Mouse (Mus musculus) heart, postnatal 0 days (tissue): ENCODE results near the gene Rsph3a. TPM values are rescaled to one million over a fixed set of nuclear protein-coding genes. Genes with fewer than 3 reads are reported as not detected.
A peak's percentile ranks its signal among the peaks of the same experiment; 100 is the strongest.

ENCODE experiments used
- ATAC-seq: fragments of 200-750 bp; cut with Nextera tagmentation; 2 replicates; pipeline ENCODE4 v1.8.0; 2017; ENCODE audit warnings: low read depth, moderate number of reproducible peaks, moderate library complexity; ENCODE audit not compliant: insufficient read depth
- DNase-seq: peaks from one replicate; pipeline ENCODE4 v3.0.0-alpha.2; 2016; ENCODE audit warnings: low spot score
- H3K27ac ChIP-seq: fragments of 300-500 bp; sonication (generic); 2 replicates; pipeline ENCODE4 v1.5.1; 2014; ENCODE audit warnings: low read depth, mild to moderate bottlenecking
- H3K27me3 ChIP-seq: fragments of 300-500 bp; sonication (generic); 2 replicates; pipeline ENCODE4 v1.6.1; 2014; ENCODE audit warnings: low read length, mixed read lengths; ENCODE audit not compliant: control insufficient read depth, insufficient read depth
- H3K36me3 ChIP-seq: fragments of 300-500 bp; sonication (generic); replicated peaks from 2 replicates; pipeline ENCODE4 v1.6.1; 2014; ENCODE audit warnings: low read length, mixed read lengths; ENCODE audit not compliant: control insufficient read depth, insufficient read depth
- H3K4me1 ChIP-seq: fragments of 300-500 bp; sonication (generic); 2 replicates; pipeline ENCODE4 v1.6.1; 2014; ENCODE audit warnings: antibody characterized with exemption; ENCODE audit not compliant: control insufficient read depth, insufficient read depth
- H3K4me2 ChIP-seq: fragments of 300-500 bp; sonication (generic); 2 replicates; pipeline ENCODE4 v1.6.1; 2014; ENCODE audit warnings: low read depth, mild to moderate bottlenecking, low read length, moderate library complexity
- H3K4me3 ChIP-seq: fragments of 300-500 bp; sonication (generic); 2 replicates; pipeline ENCODE4 v1.5.1; 2014; ENCODE audit warnings: low read depth, low read length
- H3K9ac ChIP-seq: fragments of 300-500 bp; sonication (generic); replicated peaks from 2 replicates; pipeline ENCODE4 v1.6.1; 2014; ENCODE audit warnings: low read depth, low read length, mixed read lengths
- H3K9me3 ChIP-seq: fragments of 300-500 bp; sonication (generic); replicated peaks from 2 replicates; pipeline ENCODE4 v1.6.1; 2016; ENCODE audit warnings: low read length; ENCODE audit not compliant: control insufficient read depth
- CTCF ChIP-seq: IDR thresholded peaks from 2 replicates; pipeline ENCODE4 v1.5.1; 2016; ENCODE audit warnings: antibody characterized with exemption, control low read depth, low read depth
- EP300 ChIP-seq: IDR thresholded peaks from 2 replicates; pipeline ENCODE4 v1.6.1; 2016; ENCODE audit warnings: antibody characterized with exemption, low read depth
- WGBS: fragments of 180-500 bp; shearing (Covaris S2); extraction: QIAGEN DNeasy Blood & Tissue Kit; methylation state at CpG from one replicate; pipeline ENCODE4 v1.1.7; 2014; 5-methylcytosine and 5-hydroxymethylcytosine counted together
- polyA plus RNA-seq: library from polyadenylated mRNA; unstranded; fragments of >200 nt; fragmentation: Nextera tagmentation; extraction: Ambion mirVana; gene quantifications from 2 replicates; pipeline ENCODE4 v1.2.1, GENCODE M21; 2015
- total RNA-seq: library from RNA; depleted of rRNA; stranded (reverse); fragments of >200 nt; gene quantifications from 2 replicates; pipeline ENCODE4 v1.2.3, GENCODE M21; 2014; ENCODE audit warnings: low replicate concordance

Gene Rsph3a
- total and polyA plus RNA-seq, 2 experiments from 2014 or later = 42.6 to 76.5 TPM

DNA sequence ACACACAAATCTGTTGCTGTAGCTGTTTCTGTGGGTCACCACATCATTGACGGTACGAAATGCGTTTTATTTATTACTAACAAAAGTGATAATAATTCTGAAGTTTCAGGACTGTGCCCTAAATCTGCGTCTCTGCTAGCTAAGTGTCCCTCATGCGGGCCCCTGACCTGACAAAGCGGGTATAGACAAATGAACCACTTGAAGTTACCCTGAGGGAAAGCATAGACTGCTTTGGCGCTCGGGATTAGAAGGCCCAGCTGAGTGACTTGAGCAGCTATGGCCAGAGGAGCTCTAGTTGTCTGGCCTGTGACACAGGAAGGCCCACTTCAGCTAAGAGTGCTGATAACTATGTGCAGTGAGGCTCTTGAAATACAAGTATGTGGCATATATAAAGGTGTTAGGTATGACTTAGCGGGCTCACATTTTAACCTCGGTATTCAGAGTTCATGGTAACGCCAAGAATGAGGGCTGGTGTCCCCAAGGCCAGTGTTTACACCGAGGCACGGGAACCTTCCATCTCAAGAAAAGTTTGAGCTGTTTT is 21.2 kb upstream of the Rsph3a start:
- 0 out of 2 replicates have a peak, but pooled peaks cover 3% of the 10 kb centered on the region for H3K27me3 ChIP-seq
- WGBS = 54% methylated on average over 13 of the region's 13 CpGs
- ATAC-seq = no peak

DNA sequence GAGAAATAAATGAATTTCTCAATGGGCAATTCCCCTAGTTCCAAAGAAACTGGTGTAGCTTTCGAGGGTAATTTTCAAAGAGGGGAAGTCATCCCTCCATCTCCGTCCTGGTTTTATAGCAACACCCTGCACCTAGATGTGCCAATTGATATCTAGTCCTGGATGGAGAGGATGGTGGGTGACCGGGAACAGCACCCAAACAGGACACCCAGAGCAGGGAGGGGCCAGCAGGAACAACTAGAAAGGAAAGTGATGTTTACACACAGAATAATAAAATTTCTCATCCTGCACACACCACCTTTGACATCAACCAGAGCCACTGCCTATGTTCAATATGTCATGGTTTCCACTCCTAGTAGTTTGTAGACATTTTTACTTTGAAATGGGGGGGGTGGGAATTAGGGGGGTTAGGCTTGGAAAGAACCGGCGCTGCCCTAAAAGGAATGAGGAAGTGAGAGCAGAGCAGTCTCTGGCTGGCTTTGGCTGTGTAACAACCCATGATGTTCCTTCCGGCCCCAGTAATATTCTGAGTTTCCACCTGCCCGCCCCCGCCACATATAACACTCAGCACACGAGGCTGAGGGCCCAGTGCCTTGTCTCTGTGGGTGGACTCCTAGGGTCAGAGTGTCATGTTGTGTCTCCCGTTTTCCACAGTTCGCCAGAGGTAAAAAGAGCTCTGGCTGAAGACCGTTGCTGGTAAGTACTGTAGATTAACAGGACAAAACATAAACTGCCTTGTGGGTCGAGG is 19.8 kb upstream of the Rsph3a start, which contains the start of gene Tagap:
Tagap (plus strand) TSS at position 588 of the 748 bp plus-strand sequence.
- Histone ChIP-seq H3K9ac (no peak within 1 kb of the TSS), H3K27me3 (0 out of 2 replicates have a peak, but pooled peaks cover 3% of the 10 kb centered on the region), H3K36me3 (no peaks in the 10 kb centered on the region), H3K4me2 (no peak within 1 kb of the TSS), H3K9me3 (no peaks in the 10 kb centered on the region), H3K4me3 (no peak within 1 kb of the TSS), H3K27ac (no peak within 1 kb of the TSS), H3K4me1 (no peaks in the 10 kb centered on the region)
- no peak for TF ChIP-seq CTCF
- TF ChIP-seq EP300 = no peak
- 53% methylated on average over 13 of the region's 13 CpGs for WGBS
- no peak for ATAC-seq
- DNase-seq = no peak

More for the DNA sequence above, 21.2 kb upstream of the Rsph3a start:
- no peaks in the 10 kb centered on the region for H3K9me3 ChIP-seq
- H3K4me2 ChIP-seq = no peak overlapping the region
- TF ChIP-seq CTCF (no peak), EP300 (no peak)
- no peak overlapping the region for H3K9ac ChIP-seq
- no peaks in the 10 kb centered on the region for H3K36me3 ChIP-seq
- no peaks in the 10 kb centered on the region for H3K4me1 ChIP-seq
- no peak overlapping the region for H3K4me3 ChIP-seq
- no peak overlapping the region for H3K27ac ChIP-seq
- no peak for DNase-seq

DNA sequence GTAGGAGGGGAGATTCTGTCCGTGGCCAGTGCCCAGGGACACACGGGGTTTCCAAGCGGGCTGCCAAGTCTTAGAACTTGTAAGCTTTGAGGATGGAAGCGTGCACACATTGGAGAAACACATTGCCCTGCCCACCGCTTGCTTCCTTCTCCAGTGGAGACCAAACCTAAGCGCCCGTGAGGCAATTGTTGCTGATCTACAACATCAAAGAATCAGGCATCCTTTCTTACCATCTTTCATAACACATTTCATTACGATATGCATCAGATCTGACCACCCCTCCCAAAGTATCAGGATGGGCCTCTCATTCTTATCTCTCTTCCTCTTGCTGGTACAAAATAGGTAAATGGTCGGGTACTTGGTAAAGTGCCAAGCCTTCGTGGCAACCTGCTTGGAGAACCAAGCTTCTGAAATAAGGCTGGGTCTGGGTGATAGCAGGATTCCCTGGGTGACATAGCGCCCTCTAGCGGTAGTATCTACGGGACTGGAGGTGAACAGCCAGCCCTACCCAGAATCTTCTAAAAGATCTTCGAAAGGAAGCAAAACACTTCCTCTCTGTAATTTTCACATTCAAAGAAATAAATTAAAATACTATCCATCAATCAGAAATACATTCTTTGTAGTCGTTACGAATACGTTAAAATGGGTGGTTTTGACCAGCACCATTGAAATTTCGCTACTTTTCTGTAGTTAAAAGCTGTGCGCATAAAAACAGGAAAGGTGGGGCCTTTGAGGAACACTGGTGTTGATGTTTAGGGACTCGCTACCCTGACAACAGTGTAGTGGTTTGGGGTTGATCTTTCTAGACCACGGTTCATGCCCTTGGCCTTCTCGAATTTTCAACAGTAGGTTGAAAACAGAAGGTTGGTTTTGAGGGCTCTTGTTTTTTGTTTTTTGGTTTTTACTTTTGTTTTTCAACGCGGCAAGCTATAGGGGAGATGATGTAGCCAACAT is 17.6 kb upstream of the Rsph3a start:
- Histone ChIP-seq H3K27me3 (no peaks in the 10 kb centered on the region), H3K4me1 (no peaks in the 10 kb centered on the region), H3K4me3 (no peak overlapping the region), H3K4me2 (no peak overlapping the region), H3K9ac (no peak overlapping the region), H3K27ac (no peak overlapping the region), H3K36me3 (no peaks in the 10 kb centered on the region), H3K9me3 (no peaks in the 10 kb centered on the region)
- peak; percentile 63 for TF ChIP-seq CTCF
- no peak for TF ChIP-seq EP300
- ATAC-seq (no peak), DNase-seq (no peak)
- WGBS = 66% methylated on average over 24 of the region's 24 CpGs

DNA sequence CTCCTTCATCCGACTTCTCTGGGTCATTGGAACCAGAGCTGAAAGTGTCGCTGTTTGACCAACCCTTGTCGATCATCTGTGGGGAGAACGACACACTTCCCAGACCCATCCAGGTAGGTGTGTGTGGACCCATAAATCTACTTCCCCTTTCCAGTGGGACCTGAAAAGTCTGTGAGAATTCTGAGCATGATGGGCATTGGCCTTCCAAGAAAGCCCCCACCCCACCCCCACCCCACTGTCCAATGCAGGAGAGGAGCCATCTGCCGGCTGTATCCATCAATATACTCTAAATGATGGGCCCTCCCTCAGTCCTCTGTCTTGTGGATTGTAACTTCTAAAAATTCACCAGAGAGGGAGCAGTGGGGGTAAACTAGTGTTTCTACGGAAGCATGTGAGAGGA is 16.8 kb upstream of the Rsph3a start:
- no peak for DNase-seq
- Histone ChIP-seq H3K9ac (no peak overlapping the region), H3K9me3 (no peaks in the 10 kb centered on the region), H3K36me3 (no peaks in the 10 kb centered on the region), H3K27ac (no peak overlapping the region), H3K4me1 (no peaks in the 10 kb centered on the region), H3K4me3 (no peak overlapping the region), H3K4me2 (no peak overlapping the region), H3K27me3 (no peaks in the 10 kb centered on the region)
- TF ChIP-seq EP300 (no peak), CTCF (no peak)
- 77% methylated on average over 6 of the region's 6 CpGs for WGBS
- ATAC-seq = no peak

DNA sequence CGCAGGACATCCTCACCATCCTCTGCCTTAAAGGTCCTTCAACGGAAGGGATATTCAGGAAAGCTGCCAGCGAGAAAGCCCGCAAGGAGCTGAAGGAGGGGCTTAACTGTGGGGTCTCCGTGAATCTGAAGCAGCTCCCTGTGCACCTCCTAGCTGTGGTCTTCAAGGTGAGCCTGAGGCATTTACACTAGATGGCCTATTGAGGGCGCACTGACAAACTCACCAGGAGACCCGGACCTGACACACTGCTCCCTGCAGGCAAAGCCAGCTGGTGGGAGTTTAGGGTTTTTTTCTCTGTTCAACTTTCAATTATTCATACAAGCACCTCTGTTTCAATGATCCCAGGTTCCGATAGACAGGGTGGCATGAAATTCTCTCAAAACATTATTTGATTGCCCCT is 16.1 kb upstream of the Rsph3a start:
- no peaks in the 10 kb centered on the region for H3K4me1 ChIP-seq
- ATAC-seq (no peak), DNase-seq (no peak)
- peak; percentile 33 for TF ChIP-seq CTCF
- no peak for TF ChIP-seq EP300
- H3K9me3 ChIP-seq = no peaks in the 10 kb centered on the region
- H3K4me2 ChIP-seq = no peak overlapping the region
- 34% methylated on average over 8 of the region's 8 CpGs for WGBS
- H3K9ac ChIP-seq = no peak overlapping the region
- H3K27ac ChIP-seq = no peak overlapping the region
- no peak overlapping the region for H3K4me3 ChIP-seq
- H3K27me3 ChIP-seq = no peaks in the 10 kb centered on the region
- no peaks in the 10 kb centered on the region for H3K36me3 ChIP-seq
